Mouse (Mus musculus) forebrain, embryonic 16.5 days (tissue): ENCODE measurements around the gene Rasa2. TPM values are rescaled to one million over a fixed set of nuclear protein-coding genes. Genes with fewer than 3 reads are reported as not detected.

ENCODE experiments used
- ATAC-seq: fragments of 200-750 bp; cut with Nextera tagmentation; 2 replicates; pipeline ENCODE4 v1.8.0; 2017; ENCODE audit warnings: mild to moderate bottlenecking, moderate library complexity
- H3K27ac ChIP-seq: fragments of 300-500 bp; sonication (generic); 2 replicates; pipeline ENCODE4 v1.5.1; 2014; ENCODE audit warnings: low read length, control low read depth
- H3K27me3 ChIP-seq: fragments of 300-500 bp; sonication (generic); replicated peaks from 2 replicates; pipeline ENCODE4 v1.6.1; 2014; ENCODE audit warnings: low read length; ENCODE audit not compliant: control insufficient read depth, insufficient read depth
- H3K36me3 ChIP-seq: fragments of 300-500 bp; sonication (generic); 2 replicates; pipeline ENCODE4 v1.6.1; 2014; ENCODE audit not compliant: control insufficient read depth, insufficient read depth
- H3K4me1 ChIP-seq: fragments of 300-500 bp; sonication (generic); replicated peaks from 2 replicates; pipeline ENCODE4 v1.6.1; 2014; ENCODE audit warnings: low read length; ENCODE audit not compliant: control insufficient read depth, insufficient read depth
- H3K4me2 ChIP-seq: fragments of 300-500 bp; sonication (generic); 2 replicates; pipeline ENCODE4 v1.6.1; 2014; ENCODE audit warnings: mild to moderate bottlenecking, low read length, control low read depth
- H3K4me3 ChIP-seq: fragments of 300-500 bp; sonication (generic); replicated peaks from 2 replicates; pipeline ENCODE4 v1.5.1; 2014; ENCODE audit warnings: mild to moderate bottlenecking, low read length, control low read depth
- H3K9ac ChIP-seq: fragments of 300-500 bp; sonication (generic); replicated peaks from 2 replicates; pipeline ENCODE4 v1.6.1; 2014; ENCODE audit warnings: low read depth, low read length, control low read depth
- H3K9me3 ChIP-seq: fragments of 300-500 bp; sonication (generic); 2 replicates; pipeline ENCODE4 v1.6.1; 2016; ENCODE audit warnings: low read length; ENCODE audit not compliant: control insufficient read depth
- WGBS: fragments of 180-500 bp; shearing (Covaris S2); extraction: QIAGEN DNeasy Blood & Tissue Kit; methylation state at CpG from one replicate; pipeline ENCODE4 v1.1.7; 2014; 5-methylcytosine and 5-hydroxymethylcytosine counted together
- polyA plus RNA-seq: library from polyadenylated mRNA; unstranded; fragments of >200 nt; fragmentation: Nextera tagmentation; extraction: Ambion mirVana; gene quantifications from 2 replicates; pipeline ENCODE4 v1.2.1, GENCODE M21; 2015

Rasa2 gene
- polyA plus RNA-seq, 1 experiment from 2014 or later, result 22.8 TPM

DNA sequence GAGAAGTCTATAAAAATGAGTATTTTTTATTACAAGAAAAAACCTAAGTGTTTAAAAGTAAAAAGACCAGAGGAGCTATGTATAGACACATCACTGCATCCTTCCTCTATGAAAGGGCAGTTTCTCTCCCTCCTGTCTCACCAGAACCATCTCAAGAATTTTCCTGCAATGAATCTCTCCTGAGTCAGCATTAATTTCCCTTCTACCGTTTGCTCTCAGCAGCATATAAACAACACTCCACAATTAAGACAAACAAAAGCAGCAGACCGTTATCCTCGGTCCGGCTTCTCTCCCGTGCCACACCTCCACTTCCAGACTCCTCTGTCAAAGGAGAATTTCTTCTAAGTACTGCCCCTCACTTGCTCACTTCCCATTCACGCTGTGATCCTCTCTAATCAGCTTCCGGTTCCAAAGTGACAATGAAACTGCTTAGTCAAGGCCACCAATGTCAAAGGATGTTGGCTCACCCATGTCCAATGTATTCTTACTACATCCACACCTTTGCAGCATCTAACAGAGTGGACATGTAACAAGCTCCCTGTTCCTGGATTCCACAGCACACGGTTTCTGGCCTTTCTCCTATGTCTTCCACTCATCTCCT lies 19.6 kb downstream of the Rasa2 start:
- Histone ChIP-seq H3K9ac (no peak overlapping the region), H3K27ac (no peak overlapping the region), H3K36me3 (peaks cover 14% of the 10 kb centered on the region), H3K4me1 (peaks cover 3% of the 10 kb centered on the region; the same call in 1 of the 2 replicates), H3K4me2 (no peak overlapping the region), H3K27me3 (no peaks in the 10 kb centered on the region), H3K4me3 (no peak overlapping the region), H3K9me3 (peaks cover 4% of the 10 kb centered on the region; the same call in 1 of the 2 replicates)
- 32% methylated on average over 8 of the region's 8 CpGs for WGBS
- ATAC-seq, result no peak

GRCm38 (mm10) chr9:96610813-96611212 lies 20.6 kb downstream of the Rasa2 start:
- Histone ChIP-seq H3K36me3 (peaks cover 17% of the 10 kb centered on the region), H3K9ac (no peak overlapping the region), H3K4me2 (no peak overlapping the region), H3K9me3 (peaks cover 7% of the 10 kb centered on the region; the same call in 1 of the 2 replicates), H3K27me3 (no peaks in the 10 kb centered on the region), H3K4me1 (peaks cover 3% of the 10 kb centered on the region; the same call in 1 of the 2 replicates), H3K4me3 (no peak overlapping the region), H3K27ac (no peak overlapping the region)
- WGBS, result 95% methylated on average over 2 of the region's 2 CpGs
- no peak for ATAC-seq

DNA sequence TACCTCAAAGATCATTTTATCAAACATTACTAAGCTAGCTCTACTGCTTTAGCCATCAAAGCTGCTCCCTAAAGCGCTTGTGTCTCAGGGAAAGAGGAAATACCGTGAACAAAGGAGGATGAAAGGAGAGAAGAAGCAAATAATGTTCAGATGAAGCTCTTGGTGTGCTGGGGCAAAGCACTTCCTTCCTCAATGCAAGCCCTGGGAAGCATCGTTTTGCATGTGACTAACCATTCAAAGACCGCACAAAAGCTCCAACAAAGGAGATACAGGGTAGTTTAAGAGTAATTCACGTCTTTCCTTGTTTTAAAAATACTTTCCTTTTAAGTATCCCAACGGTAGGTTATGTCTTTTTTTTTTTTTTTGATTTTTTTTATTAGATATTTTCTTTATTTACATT lies 28.0 kb downstream of the Rasa2 start:
- Histone ChIP-seq H3K4me2 (no peak overlapping the region), H3K27ac (no peak overlapping the region), H3K4me3 (no peak overlapping the region), H3K9ac (no peak overlapping the region), H3K4me1 (no peaks in the 10 kb centered on the region), H3K27me3 (no peaks in the 10 kb centered on the region), H3K36me3 (peaks cover 15% of the 10 kb centered on the region), H3K9me3 (peaks cover 7% of the 10 kb centered on the region; the same call in 1 of the 2 replicates)
- 19% methylated on average over 6 of the region's 6 CpGs for WGBS
- no peak for ATAC-seq

GRCm38 (mm10) chr9:96597899-96598298 lies 33.5 kb downstream of the Rasa2 start:
- H3K9me3 ChIP-seq, result no peaks in the 10 kb centered on the region
- H3K27ac ChIP-seq, result no peak overlapping the region
- no peak for ATAC-seq
- 91% methylated on average over 1 of the region's 1 CpGs for WGBS
- no peak overlapping the region for H3K4me2 ChIP-seq
- H3K27me3 ChIP-seq, result no peaks in the 10 kb centered on the region
- no peaks in the 10 kb centered on the region for H3K36me3 ChIP-seq
- no peak overlapping the region for H3K9ac ChIP-seq
- no peaks in the 10 kb centered on the region for H3K4me1 ChIP-seq
- no peak overlapping the region for H3K4me3 ChIP-seq

DNA sequence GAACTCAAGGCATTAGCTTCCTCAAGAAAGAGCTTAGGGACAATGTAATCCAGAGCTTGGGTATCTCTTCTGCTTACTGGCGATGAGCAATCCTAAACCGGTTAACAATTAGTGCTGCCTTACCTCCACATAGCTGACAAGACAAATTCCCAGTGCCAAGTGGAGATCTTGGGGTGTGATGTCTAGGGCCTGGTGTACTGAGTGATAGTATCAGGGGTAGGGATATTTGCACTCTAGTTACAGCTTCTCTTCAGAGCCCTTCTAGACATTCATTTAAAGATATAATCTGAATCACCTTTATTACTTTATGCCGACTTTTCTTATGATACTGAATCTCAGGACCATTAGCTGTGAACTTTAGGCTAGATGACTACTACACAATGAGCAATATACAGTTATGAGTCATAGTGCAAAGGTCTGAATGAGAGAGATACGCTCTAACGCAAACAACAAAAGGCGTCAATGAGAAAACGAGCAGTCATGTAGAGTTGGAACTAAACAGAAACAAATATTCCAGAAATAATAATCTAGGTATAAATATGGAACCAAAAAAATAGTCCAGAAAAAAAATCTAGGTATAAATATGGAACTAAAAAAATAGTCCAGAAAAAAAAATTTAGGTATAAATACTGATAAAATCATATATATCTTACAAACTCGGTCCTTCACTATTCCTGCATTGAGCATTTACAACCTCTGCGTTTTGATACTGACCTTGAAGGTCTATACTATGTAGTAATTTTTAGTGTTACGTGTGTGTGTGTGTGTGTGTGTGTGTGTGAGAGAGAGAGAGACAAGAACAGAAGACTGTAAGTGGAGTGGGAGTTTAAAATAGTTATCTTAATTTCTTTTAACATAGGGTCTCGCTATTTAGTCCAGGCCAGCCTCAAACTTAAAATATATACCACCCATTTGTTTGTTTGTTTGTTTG lies 38.5 kb downstream of the Rasa2 start:
- H3K36me3 ChIP-seq, result peaks cover 4% of the 10 kb centered on the region; the same call in 1 of the 2 replicates
- H3K27me3 ChIP-seq, result no peaks in the 10 kb centered on the region
- no peak overlapping the region for H3K9ac ChIP-seq
- no peak overlapping the region for H3K4me2 ChIP-seq
- H3K27ac ChIP-seq, result no peak overlapping the region
- 93% methylated on average over 11 of the region's 11 CpGs for WGBS
- no peak overlapping the region for H3K4me3 ChIP-seq
- no peak for ATAC-seq
- H3K9me3 ChIP-seq, result no peaks in the 10 kb centered on the region
- no peaks in the 10 kb centered on the region for H3K4me1 ChIP-seq

DNA sequence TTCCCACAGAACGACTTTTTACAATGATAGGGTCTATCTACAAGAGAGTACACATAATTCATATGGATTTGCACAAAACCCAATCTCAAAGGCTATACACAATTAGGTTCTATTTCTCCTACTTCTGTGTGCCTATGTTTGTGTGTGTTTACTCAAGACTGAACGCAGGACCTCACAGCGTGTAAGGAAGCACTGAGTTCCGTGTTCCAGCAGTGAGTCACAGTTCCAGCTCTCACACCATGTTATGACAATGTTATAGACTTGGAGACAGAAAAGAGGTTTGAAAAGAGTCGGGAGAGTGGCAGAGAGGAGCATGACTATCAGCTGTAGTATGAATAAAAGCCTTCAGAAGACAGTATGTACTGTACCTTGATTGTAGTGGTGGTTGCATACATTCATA lies 42.1 kb downstream of the Rasa2 start:
- WGBS, result 91% methylated on average over 5 of the region's 5 CpGs
- H3K9me3 ChIP-seq, result no peaks in the 10 kb centered on the region
- no peaks in the 10 kb centered on the region for H3K4me1 ChIP-seq
- H3K4me2 ChIP-seq, result no peak overlapping the region
- H3K27ac ChIP-seq, result no peak overlapping the region
- H3K9ac ChIP-seq, result no peak overlapping the region
- no peaks in the 10 kb centered on the region for H3K27me3 ChIP-seq
- no peak overlapping the region for H3K4me3 ChIP-seq
- ATAC-seq, result no peak
- peaks cover 4% of the 10 kb centered on the region; the same call in 1 of the 2 replicates for H3K36me3 ChIP-seq

DNA sequence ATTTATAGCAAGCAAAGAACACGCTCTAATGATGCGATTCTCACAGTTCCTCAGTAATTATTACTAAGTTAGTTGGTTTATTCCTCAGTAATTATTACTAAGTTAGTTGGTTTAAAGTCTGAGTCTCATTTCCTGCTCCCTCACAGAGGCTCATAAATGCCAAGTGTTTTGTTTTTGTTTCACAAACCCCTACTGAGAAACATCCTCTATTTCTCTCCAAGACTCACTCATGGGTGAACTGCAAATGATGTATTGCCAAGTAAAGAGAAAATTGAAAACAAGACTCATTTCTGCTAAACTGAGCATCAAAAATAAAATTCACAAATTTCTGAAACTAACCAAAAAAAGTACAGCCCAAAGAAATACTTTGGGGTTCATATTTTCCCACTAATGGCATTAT lies 47.9 kb downstream of the Rasa2 start:
- WGBS, result 98% methylated on average over 2 of the region's 2 CpGs

DNA sequence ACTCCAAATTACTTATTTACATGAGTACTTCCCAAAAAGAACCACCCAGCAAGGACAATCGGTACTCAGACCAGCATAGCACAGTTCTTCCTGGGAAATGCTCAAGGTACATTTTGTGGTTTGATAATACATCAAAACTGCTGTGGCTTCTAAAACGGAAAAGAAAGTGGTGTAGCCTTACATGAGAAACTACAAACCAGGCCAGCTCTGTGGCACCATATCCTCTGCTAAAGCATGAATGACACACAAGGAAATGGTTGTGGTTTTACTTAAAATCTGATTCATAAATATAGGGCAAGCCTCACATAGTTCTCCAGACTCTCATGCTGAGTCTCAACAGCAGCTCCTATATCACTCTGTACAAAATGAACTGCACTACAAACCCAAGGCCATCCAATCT lies 48.3 kb downstream of the Rasa2 start:
- ATAC-seq, result no peak
- WGBS, result 96% methylated on average over 2 of the region's 2 CpGs

More for the DNA sequence above, 47.9 kb downstream of the Rasa2 start:
- Histone ChIP-seq H3K9me3 (no peaks in the 10 kb centered on the region), H3K27me3 (no peaks in the 10 kb centered on the region), H3K36me3 (no peaks in the 10 kb centered on the region; the same call in 1 of the 2 replicates), H3K9ac (no peak overlapping the region), H3K27ac (no peak overlapping the region), H3K4me2 (no peak overlapping the region), H3K4me3 (no peak overlapping the region), H3K4me1 (no peaks in the 10 kb centered on the region)
- ATAC-seq, result no peak

GRCm38 (mm10) chr9:96578190-96578589 lies 53.2 kb downstream of the Rasa2 start:
- Histone ChIP-seq H3K4me1 (no peaks in the 10 kb centered on the region), H3K27me3 (no peaks in the 10 kb centered on the region), H3K36me3 (no peaks in the 10 kb centered on the region; the same call in 1 of the 2 replicates), H3K9ac (no peak overlapping the region), H3K4me2 (no peak overlapping the region), H3K9me3 (no peaks in the 10 kb centered on the region), H3K4me3 (no peak overlapping the region), H3K27ac (no peak overlapping the region)
- no peak for ATAC-seq
- WGBS, result 89% methylated on average over 4 of the region's 4 CpGs

More for the DNA sequence above, 48.3 kb downstream of the Rasa2 start:
- Histone ChIP-seq H3K36me3 (no peaks in the 10 kb centered on the region; the same call in 1 of the 2 replicates), H3K9ac (no peak overlapping the region), H3K4me2 (no peak overlapping the region), H3K4me3 (no peak overlapping the region), H3K27me3 (no peaks in the 10 kb centered on the region), H3K4me1 (no peaks in the 10 kb centered on the region), H3K27ac (no peak overlapping the region), H3K9me3 (no peaks in the 10 kb centered on the region)
